Mouse (Mus musculus): ENCODE measurements around the gene Pex11a. TPM values are rescaled to one million over a fixed set of nuclear protein-coding genes. Genes with fewer than 3 reads are reported as not detected.

Gene Pex11a
- 5.7 and 14.5 TPM in 2 replicates for polyA plus RNA-seq (2015; fragmentation: Nextera tagmentation; extraction: Ambion mirVana)

GRCm38 (mm10) chr7:79742659-79743536 is at the start of gene Pex11a, which contains the start of gene Wdr93:
Gene Pex11a (minus strand): TSS chr7:79743131.
Gene Wdr93 (plus strand): TSS chr7:79743163.

GRCm38 (mm10) chr7:79732622-79733021 is 10.3 kb downstream of the Pex11a start, which contains the start of gene Plin1:
Gene Plin1 (minus strand): TSS chr7:79732903.

GRCm38 (mm10) chr7:79715187-79715981 is 27.5 kb downstream of the Pex11a start, which contains the start of gene Kif7:
Gene Kif7 (minus strand): TSS chr7:79715720.

Other genes starting within 250 kb of the Pex11a start
- gene Rhcg, start 125.5 kb downstream of the Pex11a start, polyA plus RNA-seq (2015; fragmentation: Nextera tagmentation; extraction: Ambion mirVana) = not detected in 2 replicates
- gene Ticrr, start 82.9 kb downstream of the Pex11a start, polyA plus RNA-seq (2015; fragmentation: Nextera tagmentation; extraction: Ambion mirVana) = 1.1 and 1.4 TPM in 2 replicates
- gene Kif7, start 27.4 kb downstream of the Pex11a start, polyA plus RNA-seq (2015; fragmentation: Nextera tagmentation; extraction: Ambion mirVana) = 1.1 and 1.3 TPM in 2 replicates
- 17.4 and 87.9 TPM in 2 replicates for gene Plin1, start 10.2 kb downstream of the Pex11a start, polyA plus RNA-seq (2015; fragmentation: Nextera tagmentation; extraction: Ambion mirVana)
- 0.24 and 2.3 TPM in 2 replicates for gene Wdr93, start within 50 bp of the Pex11a start, polyA plus RNA-seq (2015; fragmentation: Nextera tagmentation; extraction: Ambion mirVana)
- not detected in 2 replicates for gene Mesp1, start 50.7 kb upstream of the Pex11a start, polyA plus RNA-seq (2015; fragmentation: Nextera tagmentation; extraction: Ambion mirVana)
- 0.09 and 0.26 TPM in 2 replicates for gene Mesp2, start 67.6 kb upstream of the Pex11a start, polyA plus RNA-seq (2015; fragmentation: Nextera tagmentation; extraction: Ambion mirVana)
- gene Anpep, start 117.9 kb upstream of the Pex11a start, polyA plus RNA-seq (2015; fragmentation: Nextera tagmentation; extraction: Ambion mirVana) = 13.2 and 15.1 TPM in 2 replicates
- 15.7 and 19.5 TPM in 2 replicates for gene Ap3s2, start 177.5 kb upstream of the Pex11a start, polyA plus RNA-seq (2015; fragmentation: Nextera tagmentation; extraction: Ambion mirVana)
- 8.4 and 10.5 TPM in 2 replicates for gene Arpin, start 192.2 kb upstream of the Pex11a start, polyA plus RNA-seq (2015; fragmentation: Nextera tagmentation; extraction: Ambion mirVana)